Mouse (Mus musculus) regulatory T cell (primary cell): ENCODE measurements around the gene Neurl3.

Experiments used
- in situ Hi-C: fragments of 300-600 bp; cut with MboI, MseI; formaldehyde crosslinking; loops from one replicate; pipeline ENCODE4 v1.15.1; 2025; ENCODE audit warnings: high pct_unique_total_duplicates

The Neurl3 gene

DNA sequence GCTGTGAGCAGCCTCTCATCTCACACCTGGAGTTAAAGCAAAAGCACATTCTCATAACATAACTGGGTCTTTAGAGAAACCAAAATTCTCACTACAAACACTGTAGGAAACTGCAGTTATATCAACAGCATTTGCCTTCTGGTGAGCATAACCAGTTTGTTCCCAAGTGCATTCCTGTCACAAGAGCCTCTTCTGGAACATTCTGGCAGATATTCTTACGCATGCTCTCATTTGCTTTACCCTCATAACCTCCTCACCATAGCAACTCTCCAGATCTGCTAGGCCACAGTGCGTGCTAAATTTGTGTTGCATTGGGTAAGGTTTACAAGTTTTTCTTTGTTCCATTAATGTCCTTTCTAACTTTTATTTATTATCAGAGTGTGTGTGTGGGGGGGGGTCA, 15.2 kb downstream of the Neurl3 start:
- in situ Hi-C loops, result no loop called here

DNA sequence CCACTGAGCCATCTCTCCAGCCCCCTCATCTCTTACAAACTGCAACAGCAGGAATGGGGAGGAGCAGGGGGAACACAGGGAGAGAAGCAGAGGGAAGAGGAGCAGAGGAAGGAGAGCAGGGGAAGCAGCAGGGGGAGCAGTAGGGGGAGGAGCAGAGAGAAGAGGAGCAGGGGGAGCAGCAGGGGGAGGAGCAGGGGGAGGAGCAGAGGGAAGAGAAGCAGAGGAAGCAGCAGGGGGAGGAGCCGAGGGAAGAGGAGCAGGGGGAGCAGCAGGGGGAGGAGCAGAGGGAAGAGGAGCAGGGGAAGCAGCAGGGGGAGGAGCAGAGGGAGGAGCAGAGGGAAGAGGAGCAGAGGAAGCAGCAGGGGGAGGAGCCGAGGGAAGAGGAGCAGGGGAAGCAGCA, 15.8 kb downstream of the Neurl3 start:
- in situ Hi-C loops, result no loop called here

DNA sequence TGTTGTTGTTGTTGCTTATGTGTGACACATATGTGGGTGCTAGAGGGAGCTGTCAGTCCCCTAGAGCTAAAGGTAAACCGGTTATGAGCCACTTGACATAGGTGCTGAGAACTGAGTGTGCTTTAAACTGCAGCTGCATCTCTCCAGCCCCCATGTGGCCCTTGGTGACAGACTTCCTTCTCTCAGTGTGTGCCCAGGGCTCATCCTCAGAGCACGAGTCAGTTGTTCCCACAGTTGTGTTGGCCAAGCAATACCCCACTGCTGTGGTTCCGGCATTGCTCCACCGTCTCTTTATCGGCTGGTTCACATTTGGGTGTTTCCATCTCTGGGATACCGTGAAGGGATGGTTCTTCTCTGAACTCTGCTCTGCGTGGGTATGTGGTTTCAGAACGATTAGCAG, 17.2 kb downstream of the Neurl3 start:
- in situ Hi-C loops, result no loop called here

DNA sequence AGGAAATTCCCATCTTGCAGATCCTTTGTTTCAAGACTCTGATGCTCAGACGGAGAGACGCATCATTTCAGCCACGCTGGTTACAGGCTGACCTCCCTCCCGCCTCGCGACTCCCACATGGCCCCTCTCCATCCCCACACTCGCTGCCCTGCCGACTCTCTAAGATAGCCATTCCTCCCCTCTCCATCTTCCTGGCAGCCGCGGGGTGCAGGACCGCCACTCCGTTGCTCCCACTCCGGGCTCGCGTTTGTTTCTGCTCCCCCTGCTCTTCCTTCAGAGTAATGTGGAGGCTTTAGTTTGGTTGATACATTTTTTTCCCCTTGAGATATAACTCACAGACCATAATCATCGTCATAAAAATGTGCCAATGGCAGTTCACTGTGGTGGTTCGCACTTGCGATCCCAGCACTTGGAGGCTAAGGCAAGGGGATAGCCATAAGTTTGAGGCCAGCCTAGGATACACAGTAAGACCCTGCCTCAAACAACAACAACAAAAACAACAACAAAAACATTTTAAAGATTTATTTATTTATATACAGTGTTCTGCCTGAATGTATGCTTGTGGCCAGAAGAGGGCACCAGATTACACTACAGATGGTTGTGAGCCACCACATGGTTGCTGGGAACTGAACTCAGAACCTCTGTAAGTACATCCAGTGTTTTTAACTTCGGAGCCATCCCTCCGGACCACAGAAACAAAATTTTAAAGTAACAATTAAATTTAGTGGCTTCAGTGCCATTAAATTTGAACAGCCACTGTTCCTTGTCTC, 18.4 kb downstream of the Neurl3 start:
- in situ Hi-C loops, result no loop called here

DNA sequence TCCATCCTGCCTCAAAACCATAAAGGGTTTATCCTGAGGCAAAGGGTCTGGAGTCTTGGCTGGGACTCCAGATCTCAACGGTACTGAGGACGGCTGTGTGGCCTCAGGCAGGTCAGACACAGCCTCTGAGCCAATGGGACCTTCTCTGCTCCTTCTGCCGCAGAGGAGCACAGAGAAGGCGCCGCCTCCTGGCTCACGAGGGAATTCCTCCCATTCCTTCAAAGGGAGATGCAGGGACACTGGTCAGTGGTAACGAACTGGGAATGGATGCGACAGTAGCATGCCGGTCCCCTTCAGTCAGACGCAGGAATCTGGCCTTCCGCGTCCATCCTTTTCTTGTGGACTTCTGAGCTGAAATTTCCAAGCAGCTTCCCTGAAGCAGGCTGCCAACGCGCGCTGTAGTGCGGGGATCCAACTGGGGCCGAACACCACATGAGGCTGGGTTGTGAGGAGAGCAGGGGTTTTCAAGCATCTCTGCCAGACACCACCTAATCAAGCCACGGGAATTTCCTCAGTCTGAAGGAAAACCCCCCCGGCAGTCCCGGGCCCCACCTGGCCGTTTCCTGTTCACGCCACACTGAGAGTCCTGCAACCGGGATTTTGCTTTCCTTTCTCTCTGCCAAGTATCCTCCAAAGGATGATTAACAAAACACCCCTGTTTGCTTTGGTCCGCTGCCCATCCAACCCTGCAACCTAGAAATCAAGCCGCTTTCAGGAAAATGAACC, 19.7 kb downstream of the Neurl3 start:
- in situ Hi-C loops, result no loop called here

DNA sequence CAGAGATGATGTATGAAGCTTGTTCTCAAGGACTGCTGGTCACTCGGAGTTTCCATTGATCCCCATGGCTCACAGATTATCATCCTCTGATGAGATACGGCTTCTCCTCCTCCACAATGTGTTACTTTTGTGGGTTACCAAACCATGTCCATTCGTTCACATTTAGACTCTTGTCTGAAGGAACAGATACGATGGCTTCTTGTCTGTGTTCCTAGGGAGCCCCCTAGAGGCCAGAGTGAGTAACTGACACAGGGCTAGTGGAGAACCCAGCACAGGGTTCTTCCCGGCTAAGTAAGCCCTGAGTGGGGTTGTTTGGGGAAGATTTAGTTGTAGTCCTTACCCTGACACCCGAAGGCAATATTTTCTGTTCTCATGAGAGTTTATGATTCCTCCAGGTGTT, 21.7 kb downstream of the Neurl3 start:
- in situ Hi-C loops, result no loop called here

DNA sequence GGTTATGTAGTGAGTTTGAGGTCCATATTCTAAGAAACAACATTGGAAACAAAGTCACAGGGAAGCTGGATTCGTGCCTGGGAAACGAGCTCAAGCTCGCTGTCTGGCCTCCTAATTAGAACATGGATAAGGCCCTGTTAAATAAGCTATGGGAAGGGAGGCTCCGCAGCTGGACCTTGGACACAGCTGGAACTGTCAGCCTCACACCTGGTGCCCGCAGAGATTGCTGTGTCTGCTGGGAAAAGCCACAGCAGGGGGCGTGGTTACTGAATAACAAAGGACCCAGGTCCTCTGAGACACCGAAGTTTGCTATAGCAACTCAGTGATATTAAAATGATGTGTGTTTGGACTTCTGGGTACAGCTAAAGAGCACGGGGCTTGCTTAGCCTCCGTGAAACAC, 23.1 kb downstream of the Neurl3 start:
- in situ Hi-C loops, result no loop called here

DNA sequence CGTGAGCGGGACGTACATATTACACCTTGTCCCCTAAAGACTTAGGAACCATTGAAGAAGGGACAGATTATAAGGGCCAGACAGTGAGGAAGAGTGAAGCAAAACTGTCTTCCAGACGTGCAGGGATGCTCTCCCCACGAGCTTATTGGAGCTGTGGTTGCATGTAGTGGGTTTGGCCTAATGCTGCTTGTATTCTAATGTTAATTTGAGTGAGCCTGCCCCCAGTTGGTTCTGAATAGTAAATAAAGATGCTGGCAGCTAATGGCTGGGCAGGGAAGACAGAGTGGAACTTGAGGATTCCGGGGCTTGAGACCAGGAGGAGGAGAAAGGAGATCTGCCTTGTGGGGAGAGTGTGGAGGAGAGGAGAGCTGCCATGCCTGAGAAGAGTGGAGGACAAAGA, 27.8 kb downstream of the Neurl3 start:
- in situ Hi-C loops, result no loop called here

DNA sequence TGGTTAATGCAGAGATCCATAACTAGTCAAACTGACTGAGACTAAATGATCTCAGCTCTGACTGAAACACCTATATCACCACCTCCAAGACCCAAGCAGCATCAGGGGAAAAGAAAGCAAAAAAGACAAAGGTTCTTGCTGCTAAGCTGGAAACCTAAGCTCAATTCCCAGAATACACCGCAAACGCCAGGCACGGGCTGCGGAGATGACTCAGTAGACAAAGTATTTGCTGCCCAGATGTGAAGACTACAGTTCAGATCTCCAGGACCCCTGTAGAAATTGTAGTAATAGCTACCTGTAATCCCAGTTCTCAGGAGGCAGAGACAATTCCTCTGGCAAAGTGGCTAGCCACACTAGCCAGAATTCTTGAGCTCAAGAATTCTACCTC, 29.7 kb downstream of the Neurl3 start:
- in situ Hi-C loops, result loop anchor here (5.0 kb wide), 1 partner anchor 32 kb away; no protein-coding TSS in a partner anchor

DNA sequence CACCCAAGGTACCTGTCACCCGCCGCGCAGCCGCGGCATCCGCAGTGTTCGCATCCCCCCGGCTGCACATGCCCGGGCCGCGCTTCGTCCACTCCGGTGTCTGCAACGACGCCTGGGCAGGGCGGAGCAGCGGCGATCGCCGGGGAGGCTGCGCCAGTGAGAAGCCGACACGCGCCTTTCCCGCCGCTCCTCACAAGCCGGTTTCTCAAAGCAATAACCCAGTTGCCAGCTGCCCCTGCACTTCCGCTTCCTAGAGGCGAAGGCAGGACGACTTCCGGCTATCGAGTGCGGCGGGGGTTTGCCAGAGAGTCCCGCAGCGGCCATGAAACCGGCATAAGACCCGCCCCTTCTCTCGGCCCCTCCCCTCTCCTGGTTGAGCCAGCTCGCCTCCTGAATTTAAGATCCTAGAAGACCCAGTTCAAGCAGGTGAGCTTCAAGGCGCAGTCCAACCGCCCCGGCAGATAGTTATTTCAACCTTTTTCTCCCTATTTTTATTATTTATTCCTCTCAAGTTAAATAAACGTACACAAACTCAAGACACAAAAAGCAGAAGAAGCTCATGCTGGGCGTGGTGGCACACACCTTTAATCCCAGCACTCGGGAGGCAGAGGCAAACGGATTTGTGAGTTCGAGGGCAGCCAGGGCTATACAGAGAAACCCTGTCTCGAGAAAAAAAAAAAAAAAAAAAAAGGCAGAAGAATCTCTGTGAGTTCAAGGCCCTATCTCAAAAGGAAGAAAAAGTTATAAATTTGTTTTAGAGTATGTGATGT, 30.2 kb downstream of the Neurl3 start, which contains the start of gene Uggt1:
Gene Uggt1 (minus strand): TSS at position 663 of the 770 bp plus-strand sequence.
- in situ Hi-C loops, result loop anchor here (5.0 kb wide), 1 partner anchor 33 kb away; no protein-coding TSS in a partner anchor

DNA sequence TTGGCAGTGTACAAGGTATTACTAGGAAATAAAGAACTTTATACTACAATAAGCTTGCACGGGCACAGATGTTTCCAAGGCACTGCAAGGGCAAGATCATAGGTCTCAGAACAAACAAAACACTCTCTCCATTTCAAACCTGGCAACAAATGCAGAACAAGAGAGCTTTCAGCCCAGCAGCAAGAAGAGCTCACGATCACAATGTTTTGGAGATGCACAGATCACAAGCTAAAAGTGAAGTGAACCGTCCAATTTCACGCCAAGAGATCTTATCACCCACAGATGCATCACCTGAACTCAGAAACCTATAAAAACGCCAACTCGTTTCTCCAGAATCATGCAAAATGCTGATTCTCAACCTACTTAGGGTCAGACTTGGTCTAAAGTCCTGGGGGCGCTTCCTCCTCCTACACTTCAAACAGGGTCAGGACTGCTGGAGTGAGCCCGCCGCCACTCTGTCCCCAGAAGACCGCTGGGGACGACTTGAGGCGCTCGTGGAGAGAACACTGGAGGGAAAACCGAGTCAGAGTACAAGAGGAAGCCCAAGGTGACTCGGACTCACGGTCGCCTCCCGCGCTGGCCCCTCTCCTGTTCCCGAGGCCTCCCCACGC, 30.9 kb downstream of the Neurl3 start:
- in situ Hi-C loops, result loop anchor here (5.0 kb wide), 1 partner anchor 34 kb away; no protein-coding TSS in a partner anchor

DNA sequence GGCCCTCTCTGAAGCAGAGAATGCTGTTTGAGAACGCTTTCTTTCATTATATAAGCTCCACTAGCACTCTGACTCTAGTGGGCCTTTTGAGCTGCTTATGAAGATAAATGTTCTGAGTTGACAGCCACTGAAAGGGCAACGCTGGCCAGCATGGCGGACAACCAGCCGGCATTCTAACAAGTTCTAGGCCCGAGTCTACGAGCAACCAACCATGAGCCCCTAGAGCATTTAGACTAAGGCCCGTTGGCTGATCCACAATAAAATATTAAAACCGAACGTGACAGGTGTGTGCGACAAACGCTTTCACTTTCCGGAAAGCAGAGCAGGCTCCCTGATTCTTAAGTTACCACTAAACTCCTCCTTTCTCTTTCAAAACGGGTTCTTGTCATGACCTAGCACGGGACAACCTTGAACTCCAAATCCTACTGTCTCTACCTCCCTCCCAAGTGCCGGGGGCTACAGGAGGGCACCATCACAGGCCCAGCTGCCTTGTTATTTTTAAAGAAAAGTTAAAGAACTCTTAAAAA, 32.5 kb downstream of the Neurl3 start:
- in situ Hi-C loops, result loop anchor here (5.0 kb wide), 1 partner anchor 35 kb away; no protein-coding TSS in a partner anchor

DNA sequence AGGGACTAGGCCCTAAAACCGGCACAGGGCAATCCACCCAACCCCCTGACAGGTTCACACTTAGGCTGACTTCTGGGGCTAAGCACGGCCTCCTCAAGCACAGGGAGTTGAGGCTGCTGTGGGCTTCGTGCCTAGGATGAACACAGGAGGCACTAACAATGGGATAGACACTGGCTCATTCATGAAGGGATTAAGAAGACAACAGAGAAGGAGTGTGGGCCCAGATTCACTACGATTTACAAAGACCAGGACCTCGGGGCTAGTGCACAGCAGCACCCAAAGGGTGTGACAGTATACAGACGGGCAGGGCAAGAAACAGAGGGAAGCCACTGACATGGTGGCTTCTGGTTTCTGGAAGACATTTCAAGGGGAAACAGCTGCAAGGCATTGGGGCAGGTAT, 34.3 kb downstream of the Neurl3 start:
- in situ Hi-C loops, result loop anchor here (5.0 kb wide), 1 partner anchor 37 kb away; no protein-coding TSS in a partner anchor

DNA sequence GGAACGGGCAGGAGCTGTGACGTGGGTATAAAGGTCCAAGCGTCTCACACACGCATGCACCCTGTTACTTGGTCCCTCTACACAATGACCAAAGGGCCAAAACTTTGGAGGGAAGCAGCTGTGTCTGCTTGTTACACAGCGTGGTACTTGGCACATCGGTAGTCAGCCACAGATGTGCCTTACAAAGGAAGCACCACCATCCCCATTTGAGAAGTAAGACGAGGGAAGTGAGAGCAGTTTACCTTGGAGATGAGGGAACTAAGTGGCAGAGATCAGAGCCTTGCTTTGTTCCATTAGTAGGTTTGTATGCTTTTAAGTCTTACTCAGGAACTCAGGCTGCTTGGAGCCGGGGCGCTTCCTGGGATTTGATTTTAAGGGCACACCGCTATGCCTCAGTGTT, 35.1 kb downstream of the Neurl3 start:
- in situ Hi-C loops, result no loop called here

DNA sequence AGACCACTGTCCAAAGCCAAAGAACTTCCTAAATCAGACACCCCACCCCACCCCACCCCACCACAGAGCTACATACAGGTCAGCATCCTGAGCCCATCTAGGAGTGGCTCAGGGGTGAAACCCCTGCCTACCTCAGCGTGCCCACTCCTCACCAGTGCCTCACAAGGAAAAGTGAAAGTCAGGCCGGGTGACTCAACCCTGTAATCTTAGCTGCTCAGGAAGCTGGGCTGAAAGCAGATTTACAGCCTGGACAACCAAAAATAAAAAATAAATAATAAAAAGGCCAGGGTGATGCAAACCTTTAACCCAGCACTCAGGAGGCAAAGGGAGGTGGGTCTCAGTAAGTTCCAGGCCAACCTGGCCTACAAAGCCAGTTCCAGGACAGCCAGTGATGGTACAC, 38.6 kb downstream of the Neurl3 start:
- in situ Hi-C loops, result no loop called here

DNA sequence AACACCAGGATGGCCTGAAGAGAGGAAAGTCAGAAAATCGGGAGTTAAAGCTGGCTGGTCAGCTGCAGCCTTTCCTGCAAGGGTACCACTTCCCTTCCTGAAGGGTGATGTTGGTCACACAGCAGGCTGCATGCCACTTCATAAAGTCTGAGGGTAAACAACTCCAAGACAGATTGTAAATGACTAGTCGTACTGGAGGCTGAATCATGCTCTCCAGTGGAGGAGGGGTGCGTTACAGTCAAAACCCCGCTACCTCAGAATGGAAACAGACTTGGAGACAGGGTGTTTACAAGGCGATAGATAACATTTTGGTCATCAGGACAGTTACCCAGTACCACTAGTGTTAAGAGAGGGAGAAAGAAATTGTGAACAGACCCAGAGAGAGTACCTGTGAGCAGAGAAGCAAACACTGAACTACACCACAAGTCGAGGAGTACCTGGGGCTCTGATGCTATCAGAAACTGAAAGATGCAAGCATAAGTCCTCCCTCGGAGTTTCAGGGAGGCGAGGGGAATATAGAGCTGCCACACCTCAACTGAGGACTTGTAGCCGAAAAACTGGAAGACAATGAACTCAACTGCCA, 39.3 kb downstream of the Neurl3 start:
- in situ Hi-C loops, result no loop called here

DNA sequence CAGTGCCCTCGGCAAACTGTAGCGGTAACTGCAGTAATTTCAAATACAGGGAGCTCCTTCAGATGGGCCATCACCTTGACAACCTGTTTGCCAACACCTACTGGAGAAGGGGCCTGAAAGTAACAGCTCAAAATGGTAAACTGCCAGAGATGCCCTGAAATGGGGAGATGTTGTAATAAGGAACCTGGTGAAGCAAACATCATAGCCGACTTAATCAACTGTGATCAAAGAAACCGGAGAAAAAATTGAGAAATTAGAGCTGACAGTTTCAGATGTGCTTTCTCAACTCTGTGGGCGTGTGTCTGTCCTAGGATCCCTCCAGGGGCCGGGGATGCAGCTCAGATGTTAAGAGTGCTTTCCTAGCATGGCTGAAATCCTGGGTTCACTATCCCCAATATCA, 41.3 kb downstream of the Neurl3 start:
- in situ Hi-C loops, result no loop called here

DNA sequence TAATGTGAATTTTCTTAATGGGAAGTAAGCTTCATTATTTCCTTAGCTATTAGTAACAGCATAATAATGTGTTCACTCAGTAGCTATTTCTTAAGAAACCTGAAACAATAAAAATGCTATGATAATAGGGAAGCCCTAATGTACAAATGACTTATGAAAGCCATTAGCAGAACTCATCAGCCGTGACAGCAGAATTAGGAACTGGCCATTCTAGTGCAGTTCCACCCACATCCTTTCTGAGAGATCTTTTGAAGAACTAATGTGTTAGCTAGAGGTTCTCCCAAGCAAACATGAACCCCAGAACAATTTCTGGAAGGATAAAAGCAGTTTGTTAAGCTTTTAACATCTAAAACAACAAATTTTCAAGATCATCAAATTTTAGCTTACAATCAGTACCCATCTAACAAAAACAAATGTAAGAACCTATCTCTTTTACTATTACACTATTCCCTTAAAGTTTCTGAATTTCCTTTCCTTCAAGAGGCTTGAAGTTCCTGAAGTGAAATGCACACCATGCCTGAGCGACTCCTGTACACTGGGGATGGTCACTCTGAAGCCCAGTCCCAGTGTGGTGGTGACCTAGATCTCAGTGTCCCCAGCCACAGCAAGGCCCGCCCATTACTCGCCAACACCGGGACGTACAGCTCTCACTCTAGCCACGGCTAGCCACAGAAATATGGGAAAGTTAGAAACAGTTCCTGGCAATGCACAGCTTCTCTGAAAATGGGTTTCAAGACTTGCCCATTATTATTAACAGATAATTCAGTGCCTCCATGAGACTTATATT, 43.4 kb downstream of the Neurl3 start:
- in situ Hi-C loops, result no loop called here

DNA sequence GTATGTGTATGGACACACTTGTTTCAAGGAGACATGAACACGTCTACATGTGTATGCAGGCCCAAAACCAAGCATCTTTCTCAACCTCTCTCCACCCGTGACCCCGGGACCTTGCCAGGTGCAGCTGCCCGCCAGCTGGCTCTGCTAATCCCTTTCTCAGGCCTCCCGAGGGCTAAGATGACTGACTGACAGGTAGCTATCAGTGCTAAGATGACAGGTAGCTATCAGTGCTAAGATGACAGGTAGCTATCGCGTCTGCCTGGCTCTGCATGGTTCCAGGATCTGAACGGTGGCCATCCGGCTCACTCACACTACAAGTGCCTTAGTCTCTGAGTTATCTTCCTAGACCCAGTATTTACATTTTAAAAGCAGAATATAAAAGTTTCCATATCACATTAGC, 46.0 kb downstream of the Neurl3 start:
- in situ Hi-C loops, result no loop called here

DNA sequence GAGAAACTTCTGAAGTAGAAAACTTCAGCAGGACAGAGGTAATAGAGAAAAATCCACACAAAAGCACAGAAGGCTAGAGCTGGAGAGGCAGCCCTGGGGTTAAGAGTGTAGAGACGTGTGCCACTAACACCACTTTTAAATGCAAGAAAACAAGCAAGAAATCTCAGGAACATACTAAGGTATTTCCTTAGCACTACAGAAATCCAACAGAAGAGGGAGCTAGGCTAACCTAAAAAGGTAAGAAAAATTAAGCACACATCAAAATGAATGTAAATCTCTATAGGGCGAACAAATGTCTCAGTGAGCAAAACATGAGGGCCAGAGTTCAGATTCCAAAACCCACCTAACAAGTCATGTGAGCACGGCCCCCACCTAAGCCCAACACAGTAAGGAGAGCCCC, 49.8 kb downstream of the Neurl3 start:
- in situ Hi-C loops, result no loop called here
